Mouse (Mus musculus) lung, postnatal 4 days (tissue): ENCODE measurements at regions not wholly inside any gene's neighbourhood (a gene's known extent, or its start where the extent isn't known, plus 50 kb on each side); places are given as distances from the start of the nearest gene placed in this dataset.

ENCODE experiments used
- DNase-seq, 2 experiments: peaks; one replicate each; pipeline ENCODE4 v3.0.0; 2021

GRCm38 (mm10) chr8:56682564-56682963, 131.7 kb downstream of the Fbxo8 start:
- DNase-seq = no peak

DNA sequence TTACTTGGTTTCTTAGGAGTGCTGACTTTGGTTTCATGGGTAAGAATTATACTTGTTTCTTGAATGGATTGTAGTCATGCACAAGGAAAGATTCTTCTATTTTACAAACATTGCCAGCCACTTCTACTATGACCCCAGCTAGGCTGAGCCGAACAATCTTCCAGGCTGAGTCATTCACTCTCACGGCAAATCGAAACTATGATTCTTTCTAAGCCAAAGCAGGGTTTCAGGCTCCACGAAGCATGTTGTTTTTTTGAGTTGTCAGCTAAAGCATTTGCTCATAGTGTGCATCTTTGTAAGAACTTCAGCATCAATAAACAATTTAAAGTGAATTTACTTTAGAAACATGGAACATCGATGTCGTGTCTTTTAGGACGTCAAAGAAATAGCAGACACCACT, 133.5 kb downstream of the Fbxo8 start:
- DNase-seq = no peak

DNA sequence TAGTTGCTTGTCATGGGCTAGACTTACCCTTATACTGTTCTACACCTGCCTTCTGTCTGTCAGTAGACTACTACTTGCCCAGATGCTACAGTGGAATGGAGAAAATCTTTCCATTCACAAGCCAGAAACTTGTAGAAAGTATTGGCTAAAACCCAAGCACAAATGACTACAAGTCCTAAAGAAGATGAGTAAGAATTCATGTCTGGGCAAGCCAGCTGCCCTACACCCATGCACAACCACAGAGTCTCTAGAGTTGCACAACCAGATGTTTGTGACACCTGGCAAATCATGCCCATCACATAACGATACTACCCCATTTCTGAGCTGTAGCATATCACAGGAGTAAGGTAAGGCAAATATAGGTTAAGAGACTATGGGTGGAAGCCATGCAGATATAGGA, 144.5 kb downstream of the Fbxo8 start:
- DNase-seq = no peak

DNA sequence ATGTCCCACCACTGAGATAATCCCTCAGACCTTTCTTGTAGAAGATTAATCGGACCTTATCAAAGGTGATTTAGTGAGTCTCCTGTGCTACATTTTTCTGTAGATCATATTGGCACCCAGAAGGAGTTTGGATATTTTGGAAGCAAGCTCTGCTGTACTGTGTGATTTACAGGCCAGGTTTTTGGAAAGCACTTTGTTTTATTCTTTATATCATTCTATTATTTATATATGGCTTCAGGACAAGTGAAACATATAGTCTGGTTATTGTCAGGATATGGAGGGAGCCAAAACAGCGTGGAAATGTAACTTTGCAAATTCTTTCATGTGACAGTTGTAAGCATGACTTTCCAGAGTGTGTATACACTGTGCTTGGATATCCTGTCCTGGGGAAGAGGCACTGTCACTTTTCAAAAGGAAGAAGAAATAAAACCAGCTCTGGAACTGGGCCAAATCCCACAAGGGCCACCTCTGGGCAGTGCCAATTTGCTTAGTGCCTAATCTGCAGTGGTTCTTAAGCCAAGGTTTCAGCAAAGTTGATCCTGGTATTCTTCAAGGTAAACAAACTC, 149.8 kb downstream of the Fbxo8 start:
- DNase-seq = no peak

DNA sequence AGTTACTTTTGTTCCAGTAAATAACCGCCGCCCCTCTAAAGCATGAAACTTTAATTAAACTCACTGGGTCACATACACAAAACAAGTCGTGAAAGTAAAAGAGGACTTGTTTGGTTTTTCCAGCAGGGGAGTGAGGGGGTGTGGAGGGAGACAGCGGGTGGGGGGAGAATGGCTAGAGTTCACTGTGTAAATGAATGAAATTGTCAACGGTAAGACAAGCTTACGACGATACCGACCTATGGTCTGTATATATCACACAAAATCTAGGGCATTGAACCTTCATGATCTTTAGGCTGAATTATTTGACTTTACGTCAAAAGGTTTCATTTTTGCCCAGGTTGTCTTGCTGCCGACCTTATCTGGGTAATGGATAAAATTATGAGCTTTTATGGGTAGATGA, 155.5 kb downstream of the Fbxo8 start:
- DNase-seq = no peak

DNA sequence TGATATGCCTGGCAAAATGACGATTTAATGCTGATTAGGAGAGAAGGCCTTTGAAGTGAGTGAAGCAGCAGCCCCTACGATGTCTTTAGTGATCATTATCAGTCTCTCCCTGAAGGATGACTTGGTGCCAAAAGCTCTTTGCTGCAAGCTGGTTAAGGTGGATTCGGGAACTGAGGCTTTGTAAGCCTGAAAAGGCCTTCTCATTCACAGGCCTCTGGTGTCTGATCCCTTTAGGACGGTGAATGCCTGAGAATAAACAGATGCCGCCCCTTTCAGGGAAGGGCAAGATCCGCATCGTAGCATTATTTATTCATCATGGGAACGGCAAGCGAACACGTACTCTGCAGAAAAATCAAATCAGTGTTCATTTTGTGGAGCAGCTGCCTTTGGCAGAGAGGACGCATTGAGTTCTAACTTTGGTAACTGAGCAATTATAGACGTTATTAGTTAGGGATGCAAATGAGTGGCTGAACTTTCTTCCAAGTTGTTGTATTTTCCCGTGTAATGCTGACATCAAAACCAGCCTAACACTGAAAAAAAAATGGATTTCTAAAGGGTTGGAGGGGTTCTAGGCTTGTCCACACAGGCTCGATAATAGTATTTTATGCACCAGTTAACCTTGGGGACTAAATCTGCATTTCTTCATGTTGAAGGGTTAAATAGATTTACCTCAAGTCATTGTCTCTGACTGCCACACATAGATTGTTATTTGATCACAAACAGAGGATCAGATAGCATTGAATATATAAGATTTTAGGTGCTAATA, 156.2 kb downstream of the Fbxo8 start:
- DNase-seq = peak in 1 of 2 experiments; percentile 20

GRCm38 (mm10) chr8:56720001-56720400, 169.1 kb downstream of the Fbxo8 start:
- no peak for DNase-seq

GRCm38 (mm10) chr8:56722473-56723236, 171.8 kb downstream of the Fbxo8 start:
- no peak for DNase-seq

GRCm38 (mm10) chr8:56724607-56725006, 173.7 kb downstream of the Fbxo8 start:
- DNase-seq = no peak

DNA sequence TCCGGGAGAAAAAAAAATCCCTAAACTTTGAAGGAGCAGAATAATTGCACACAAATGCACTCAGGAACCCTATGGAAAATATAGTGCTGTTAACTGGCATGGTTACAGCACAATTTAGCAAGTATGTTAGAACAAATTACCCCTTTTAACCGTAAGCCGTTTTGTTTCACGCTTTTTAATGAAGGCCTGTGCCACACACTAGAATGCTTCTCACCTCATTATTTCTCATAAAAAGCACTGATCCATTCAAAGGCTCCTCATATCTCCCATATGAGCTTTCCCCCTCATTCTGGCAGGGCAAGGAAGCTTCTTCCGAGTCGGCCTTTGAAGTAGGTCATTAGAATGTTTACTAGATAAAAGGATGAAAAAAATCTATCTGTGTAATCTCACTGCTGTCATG, 182.4 kb downstream of the Fbxo8 start:
- no peak for DNase-seq

- DNase-seq = no peak
Observed at GRCm38 (mm10) chr8:56735021-56735420, 184.1 kb downstream of the Fbxo8 start.

GRCm38 (mm10) chr8:56767034-56767433, 216.1 kb downstream of the Fbxo8 start:
- no peak for DNase-seq

DNA sequence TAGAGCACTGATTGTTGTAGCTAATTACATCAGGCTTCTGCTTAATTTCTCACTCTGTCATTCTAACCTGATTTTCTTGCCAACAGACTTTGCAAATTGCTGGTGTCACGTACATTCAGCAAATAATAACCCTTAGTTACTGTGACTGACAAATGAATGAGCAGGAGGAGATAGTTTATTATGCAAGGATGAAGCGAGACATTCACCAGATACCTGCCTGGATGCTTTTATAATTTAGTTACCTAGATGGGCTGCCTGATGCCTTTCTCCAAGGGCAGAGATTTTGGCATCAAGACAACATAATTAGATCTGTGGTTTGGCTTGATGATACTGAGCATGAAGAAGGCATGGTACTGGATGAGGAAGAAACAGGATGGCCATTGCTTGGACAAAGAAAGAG, 233.6 kb downstream of the Fbxo8 start:
- no peak for DNase-seq

GRCm38 (mm10) chr8:56789549-56790270, 238.8 kb downstream of the Fbxo8 start:
- peak in 1 of 2 experiments; percentile 23 for DNase-seq

DNA sequence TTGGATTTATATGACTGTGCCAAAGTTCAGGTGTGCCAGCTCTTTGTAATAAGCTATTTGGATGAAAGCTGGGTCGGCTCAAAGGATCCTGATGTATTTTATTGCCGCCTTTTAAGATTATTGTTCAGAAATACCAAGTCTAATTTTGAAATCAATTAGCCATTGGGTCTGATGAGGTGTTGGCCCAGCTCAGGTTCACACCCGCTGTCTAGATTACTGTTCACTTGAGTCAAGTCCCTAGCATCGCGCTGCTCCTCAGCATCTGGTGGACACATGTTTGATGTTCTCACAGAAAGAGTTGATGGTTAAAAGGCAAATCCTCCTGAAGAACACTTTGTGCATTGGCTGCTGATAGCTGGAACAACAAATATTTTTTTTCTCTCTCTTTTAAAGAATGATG, 281.8 kb downstream of the Fbxo8 start:
- DNase-seq = no peak

- DNase-seq = peak; percentile 6 to 42
Observed at GRCm38 (mm10) chr8:56833129-56833528, 282.2 kb downstream of the Fbxo8 start.

- peak; percentile 5 to 44 for DNase-seq
Observed at GRCm38 (mm10) chr8:56883449-56883848, 332.6 kb downstream of the Fbxo8 start.

DNA sequence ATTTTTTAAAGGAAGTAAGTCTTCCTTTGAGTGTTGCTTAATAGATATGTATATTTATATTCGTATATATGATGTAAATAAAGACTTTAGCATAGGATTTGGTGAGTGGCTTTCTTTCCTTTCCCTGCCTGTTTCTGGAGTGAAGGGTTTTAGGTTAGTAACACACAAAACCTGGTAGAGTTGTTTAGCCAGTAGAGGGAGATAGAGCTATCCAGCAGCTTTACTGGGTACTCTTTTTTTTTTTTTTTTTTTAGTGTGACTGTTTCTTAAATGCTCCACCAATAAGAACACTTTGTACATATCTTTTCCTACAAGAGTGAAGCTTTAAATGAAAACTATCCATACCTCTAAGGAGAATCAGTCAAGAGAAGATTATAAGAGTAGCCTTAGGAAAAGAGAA, 333.3 kb downstream of the Fbxo8 start:
- no peak for DNase-seq

DNA sequence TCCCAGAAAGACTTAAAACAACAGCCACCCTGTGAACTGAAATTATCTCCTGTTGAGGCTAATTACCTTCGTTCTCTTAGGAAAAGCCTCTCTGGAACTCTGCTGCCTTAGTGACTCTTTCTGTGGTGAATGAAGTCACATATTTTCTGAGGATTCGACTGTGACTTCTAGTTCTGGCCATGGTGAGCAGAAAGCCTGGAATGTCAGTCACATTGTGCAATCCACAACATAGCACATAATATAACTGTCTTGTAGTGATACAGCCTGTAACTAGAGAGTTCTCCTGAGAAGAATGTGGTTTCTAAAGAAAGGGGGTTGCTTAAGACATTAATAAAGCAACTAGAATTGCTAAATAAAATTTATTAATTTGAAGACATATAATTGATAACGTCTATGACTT, 342.7 kb downstream of the Fbxo8 start:
- DNase-seq = no peak

DNA sequence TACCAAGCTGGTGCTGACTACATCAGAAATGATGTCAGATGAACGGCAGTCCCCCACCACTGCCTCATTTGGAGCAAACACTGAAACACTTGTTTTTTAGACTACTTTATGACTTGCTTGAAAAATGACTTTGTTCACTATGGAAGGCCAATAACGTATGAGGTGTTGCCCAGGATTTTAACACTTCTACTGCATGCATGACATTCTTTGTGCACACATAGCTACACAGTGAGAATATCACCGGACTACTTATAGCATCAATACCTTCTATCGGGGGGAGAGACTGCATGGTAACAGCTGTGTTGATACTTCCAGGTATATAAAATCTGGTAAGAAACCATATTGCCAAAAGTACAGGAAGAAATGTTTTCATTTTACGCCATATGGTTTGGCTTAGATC, 364.5 kb downstream of the Fbxo8 start:
- DNase-seq = no peak

- DNase-seq = no peak
Observed at GRCm38 (mm10) chr8:56915989-56916388, 365.1 kb downstream of the Fbxo8 start.

- DNase-seq = no peak
Observed at GRCm38 (mm10) chr8:56924724-56925123, 373.8 kb downstream of the Fbxo8 start.

DNA sequence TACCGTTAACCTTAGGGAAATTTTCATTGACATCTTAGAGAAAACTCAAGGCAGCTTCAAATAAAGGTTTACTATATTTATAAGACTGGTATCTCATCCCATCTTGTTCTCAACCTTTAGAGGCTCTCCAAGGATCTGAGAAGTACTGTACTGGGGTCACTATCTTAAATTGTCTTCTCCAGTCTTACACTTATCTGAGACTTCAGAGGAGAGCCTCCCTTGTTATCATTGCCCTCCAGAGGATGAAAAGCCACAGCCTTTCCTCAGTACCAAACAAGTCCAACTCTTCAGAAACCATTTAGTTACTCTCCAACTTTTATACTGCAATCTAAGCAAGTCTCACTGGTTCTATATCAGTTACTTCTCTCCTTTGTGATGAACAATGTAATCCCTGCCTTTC, 376.3 kb downstream of the Fbxo8 start:
- no peak for DNase-seq
